In the genomic region with DNA sequence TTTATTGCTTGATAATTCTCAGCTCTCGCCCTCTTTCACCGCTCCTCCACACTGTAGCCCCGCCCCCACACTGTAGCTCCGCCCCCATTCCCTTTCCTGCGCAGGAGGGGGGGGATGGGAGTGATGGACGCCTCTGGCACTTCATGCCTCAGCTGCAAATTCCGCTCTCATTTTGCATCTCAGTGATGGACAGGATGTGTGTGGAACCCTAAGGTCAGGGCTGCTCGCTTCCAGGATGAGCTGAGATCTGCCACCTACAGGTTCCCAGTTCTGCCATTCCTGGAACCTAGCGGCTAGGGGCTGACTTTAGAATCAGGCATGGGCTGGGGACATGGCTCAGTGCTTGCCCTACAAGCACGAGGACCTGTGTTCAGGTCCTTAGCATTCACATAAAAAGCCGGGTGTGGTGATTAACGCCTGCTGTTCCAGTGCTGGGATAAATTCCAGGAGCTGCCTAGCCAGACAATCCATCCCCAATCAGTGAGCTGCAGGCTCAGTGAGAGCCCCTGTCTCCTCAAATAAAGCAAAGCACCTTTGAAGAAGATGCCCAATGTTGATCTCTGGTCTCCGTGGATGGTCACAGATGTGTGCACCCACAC, we compare ENCODE assay signal across 8 mouse cellular contexts. TPM values are rescaled to one million over a fixed set of nuclear protein-coding genes. Genes with fewer than 3 reads are reported as not detected.
DNase-seq lines count a peak whose midpoint lies in the region; ATAC-seq lines count a peak whose summit lies in the region.

No protein-coding gene starts in this region.

- no peak for DNase-seq in heart, embryonic 10.5 days (ENCODE audit: low spot score)
- DNase-seq in heart, adult 9 months (ENCODE audit: low spot score in 2 of 2): no peak
- peak; percentile 82 for DNase-seq in embryo, embryonic 11 days
- no peak for DNase-seq in frontal cortex, postnatal 10 days (ENCODE audit: low spot score in 2 of 2)
- DNase-seq in thymus, postnatal 0 days (ENCODE audit: low spot score): no peak
- DNase-seq in right cerebral cortex, adult 2 months (ENCODE audit: low spot score in 2 of 2): no peak

- H3K9ac ChIP-seq in hindbrain, embryonic 16.5 days (ENCODE audit: low read depth, low read length): no peak overlapping the region
- H3K9ac ChIP-seq in midbrain, embryonic 13.5 days (replicated peaks): no peak overlapping the region

- 0 out of 2 replicates have a peak, but pooled peaks have one; percentile 41 for ATAC-seq in hindbrain, embryonic 16.5 days
- 0 out of 2 replicates have a peak, but pooled peaks have one; percentile 31 for ATAC-seq in midbrain, embryonic 13.5 days

- no peak overlapping the region for H3K27ac ChIP-seq in heart, embryonic 10.5 days
- H3K27ac ChIP-seq in hindbrain, embryonic 16.5 days (ENCODE audit: low read depth, low read length): no peak overlapping the region
- peak overlapping the region; percentile 68 for H3K27ac ChIP-seq in midbrain, embryonic 13.5 days

- 8% methylated on average over 13 of the region's 13 CpGs for WGBS in heart, embryonic 10.5 days
- 9% methylated on average over 13 of the region's 13 CpGs for WGBS in hindbrain, embryonic 16.5 days
- 8% methylated on average over 13 of the region's 13 CpGs for WGBS in midbrain, embryonic 13.5 days

- peak overlapping the region; percentile 38 for H3K4me3 ChIP-seq in heart, embryonic 10.5 days
- no peak overlapping the region for H3K4me3 ChIP-seq in hindbrain, embryonic 16.5 days (ENCODE audit: low read length)
- no peak overlapping the region for H3K4me3 ChIP-seq in midbrain, embryonic 13.5 days (replicated peaks)

- peaks cover 68% of the 10 kb centered on the region for H3K27me3 ChIP-seq in heart, embryonic 10.5 days (ENCODE audit: insufficient read depth, poor library complexity, severe bottlenecking)
- no peaks in the 10 kb centered on the region for H3K27me3 ChIP-seq in hindbrain, embryonic 16.5 days (replicated peaks; ENCODE audit: control insufficient read depth, insufficient read depth, low read length)
- H3K27me3 ChIP-seq in midbrain, embryonic 13.5 days: 0 out of 2 replicates have a peak, but pooled peaks cover 9% of the 10 kb centered on the region

- H3K4me2 ChIP-seq in hindbrain, embryonic 16.5 days (ENCODE audit: low read length): peak overlapping the region; percentile 14; the same call in 1 of the 2 replicates
- H3K4me2 ChIP-seq in midbrain, embryonic 13.5 days (replicated peaks): peak overlapping the region; percentile 11; the same call in 1 of the 2 replicates

- no peaks in the 10 kb centered on the region for H3K9me3 ChIP-seq in heart, embryonic 10.5 days
- no peaks in the 10 kb centered on the region for H3K9me3 ChIP-seq in hindbrain, embryonic 16.5 days (ENCODE audit: control insufficient read depth, low read length)
- no peaks in the 10 kb centered on the region for H3K9me3 ChIP-seq in midbrain, embryonic 13.5 days

- no peaks in the 10 kb centered on the region for H3K36me3 ChIP-seq in heart, embryonic 10.5 days
- H3K36me3 ChIP-seq in hindbrain, embryonic 16.5 days (ENCODE audit: control insufficient read depth, insufficient read depth, low read length): no peaks in the 10 kb centered on the region
- no peaks in the 10 kb centered on the region for H3K36me3 ChIP-seq in midbrain, embryonic 13.5 days

- peaks cover 22% of the 10 kb centered on the region for H3K4me1 ChIP-seq in heart, embryonic 10.5 days
- peaks cover 15% of the 10 kb centered on the region for H3K4me1 ChIP-seq in hindbrain, embryonic 16.5 days (ENCODE audit: control insufficient read depth, insufficient read depth, low read depth, low read length)
- H3K4me1 ChIP-seq in midbrain, embryonic 13.5 days (replicated peaks): peaks cover 41% of the 10 kb centered on the region

RNA-seq across cellular contexts. Expression of gene Tnrc6c, which starts 47.4 kb away (rescaled TPM):
- polyA plus RNA-seq in heart, embryonic 10.5 days (2016; fragmentation: Nextera tagmentation; extraction: Ambion mirVana): 6.1 and 7.4 TPM in 2 replicates
- 18.9 and 21.4 TPM in 2 replicates for polyA plus RNA-seq in hindbrain, embryonic 16.5 days (2015; fragmentation: Nextera tagmentation; extraction: Ambion mirVana)
- 30.3 and 31.7 TPM in 2 replicates for polyA plus RNA-seq in midbrain, embryonic 13.5 days (2015; fragmentation: Nextera tagmentation; extraction: Ambion mirVana)
- polyA plus RNA-seq in thymus, postnatal 0 days (2015; fragmentation: Nextera tagmentation; extraction: Ambion mirVana): 13.2 and 18.7 TPM in 2 replicates
